Mouse (Mus musculus): ENCODE measurements at regions not wholly inside any gene's neighbourhood (a gene's known extent, or its start where the extent isn't known, plus 50 kb on each side); places are given as distances from the start of the nearest gene placed in this dataset.

GRCm38 (mm10) chr14:19166821-19167220 is 251.9 kb downstream of the Gm21738 start:
- TF ChIP-seq CTCF (IDR thresholded peaks at IDR 0.05; ENCODE audit: insufficient read depth, low read length) (no peak), POLR2A (IDR thresholded peaks at IDR 0.05; ENCODE audit: borderline replicate concordance, extremely low read depth, low read depth, low read length) (no peak)
